Mouse (Mus musculus) hindbrain, embryonic 16.5 days (tissue): ENCODE data around the gene Fam198b. TPM values are rescaled to one million over a fixed set of nuclear protein-coding genes. Genes with fewer than 3 reads are reported as not detected.

Experiments used
- ATAC-seq: fragments of 200-750 bp; cut with Nextera tagmentation; 2 replicates; pipeline ENCODE4 v1.8.0; 2017; ENCODE audit warnings: moderate TSS enrichment, moderate library complexity
- H3K27ac ChIP-seq: fragments of 300-500 bp; sonication (generic); 2 replicates; pipeline ENCODE4 v1.5.1; 2014; ENCODE audit warnings: low read depth, mild to moderate bottlenecking, control low read depth, low read length, moderate library complexity
- H3K27me3 ChIP-seq: fragments of 300-500 bp; sonication (generic); replicated peaks from 2 replicates; pipeline ENCODE4 v1.6.1; 2014; ENCODE audit warnings: low read length; ENCODE audit not compliant: control insufficient read depth, insufficient read depth
- H3K36me3 ChIP-seq: fragments of 300-500 bp; sonication (generic); 2 replicates; pipeline ENCODE4 v1.6.1; 2014; ENCODE audit warnings: mild to moderate bottlenecking, low read length, moderate library complexity, mixed read lengths; ENCODE audit not compliant: control insufficient read depth, insufficient read depth
- H3K4me1 ChIP-seq: fragments of 300-500 bp; sonication (generic); 2 replicates; pipeline ENCODE4 v1.6.1; 2014; ENCODE audit warnings: low read depth, low read length; ENCODE audit not compliant: control insufficient read depth, insufficient read depth
- H3K4me2 ChIP-seq: fragments of 300-500 bp; sonication (generic); 2 replicates; pipeline ENCODE4 v1.6.1; 2014; ENCODE audit warnings: mild to moderate bottlenecking, low read length, control low read depth, moderate library complexity
- H3K4me3 ChIP-seq: fragments of 300-500 bp; sonication (generic); 2 replicates; pipeline ENCODE4 v1.5.1; 2014; ENCODE audit warnings: mild to moderate bottlenecking, low read length, control low read depth, moderate library complexity
- H3K9ac ChIP-seq: fragments of 300-500 bp; sonication (generic); 2 replicates; pipeline ENCODE4 v1.6.1; 2014; ENCODE audit warnings: low read depth, mild to moderate bottlenecking, control low read depth, low read length, moderate library complexity
- H3K9me3 ChIP-seq: fragments of 300-500 bp; sonication (generic); 2 replicates; pipeline ENCODE4 v1.6.1; 2014; ENCODE audit warnings: mild to moderate bottlenecking, low read length, moderate library complexity; ENCODE audit not compliant: control insufficient read depth
- WGBS: fragments of 180-500 bp; shearing (Covaris S2); extraction: QIAGEN DNeasy Blood & Tissue Kit; methylation state at CpG from one replicate; pipeline ENCODE4 v1.1.7; 2014; 5-methylcytosine and 5-hydroxymethylcytosine counted together
- polyA plus RNA-seq: library from polyadenylated mRNA; unstranded; fragments of >200 nt; fragmentation: Nextera tagmentation; extraction: Ambion mirVana; gene quantifications from 2 replicates; pipeline ENCODE4 v1.2.1, GENCODE M21; 2015

The Fam198b gene
- polyA plus RNA-seq, 1 experiment from 2014 or later: 2.7 TPM

DNA sequence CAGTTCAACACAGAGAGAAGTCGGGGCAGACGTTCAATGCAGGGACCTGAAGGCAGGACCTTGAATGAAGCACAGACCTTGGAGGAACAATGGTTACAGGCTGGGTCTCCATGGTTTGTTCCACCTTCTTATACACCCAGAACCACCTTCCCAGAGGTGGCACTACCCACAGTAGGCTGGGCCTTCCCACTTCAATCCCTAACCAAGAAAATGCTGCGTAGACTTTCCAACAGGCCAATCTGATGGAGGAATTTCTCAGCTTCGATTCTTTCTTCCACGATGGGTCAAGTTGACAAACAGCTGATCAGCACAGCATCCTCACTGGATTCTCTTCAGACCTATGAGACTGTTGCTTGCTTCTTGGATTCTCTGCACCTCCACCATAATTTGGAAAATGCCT is 8.9 kb upstream of the Fam198b start:
- no peaks in the 10 kb centered on the region for H3K36me3 ChIP-seq
- H3K27ac ChIP-seq: no peak overlapping the region
- H3K27me3 ChIP-seq: no peaks in the 10 kb centered on the region
- no peak overlapping the region for H3K4me3 ChIP-seq
- no peaks in the 10 kb centered on the region for H3K9me3 ChIP-seq
- H3K9ac ChIP-seq: no peak overlapping the region
- no peaks in the 10 kb centered on the region; the same call in 1 of the 2 replicates for H3K4me1 ChIP-seq
- 94% methylated on average over 5 of the region's 5 CpGs for WGBS
- no peak for ATAC-seq
- no peak overlapping the region for H3K4me2 ChIP-seq

DNA sequence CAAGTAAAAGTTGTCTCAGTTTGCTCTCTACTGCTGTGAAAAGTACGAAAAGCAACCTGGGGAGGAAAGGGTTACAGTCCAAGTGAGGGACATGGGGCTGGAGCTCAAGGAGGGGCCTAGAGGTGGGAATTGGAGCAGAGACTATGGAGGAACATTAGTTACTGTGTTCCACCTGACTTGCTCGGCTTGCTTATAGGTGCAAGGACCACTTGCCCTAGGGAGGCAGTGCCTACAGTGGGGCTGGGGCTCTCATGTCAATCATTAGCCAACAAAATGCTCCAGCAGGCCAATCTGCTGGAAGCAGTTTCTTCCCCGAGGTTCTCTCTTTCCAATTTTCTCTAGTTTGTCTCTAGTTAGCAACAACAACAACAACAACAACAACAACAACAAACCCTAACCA is 6.0 kb upstream of the Fam198b start:
- Histone ChIP-seq H3K36me3 (no peaks in the 10 kb centered on the region), H3K4me2 (no peak overlapping the region), H3K9ac (no peak overlapping the region), H3K4me3 (no peak overlapping the region), H3K4me1 (no peaks in the 10 kb centered on the region; the same call in 1 of the 2 replicates), H3K27ac (no peak overlapping the region), H3K9me3 (no peaks in the 10 kb centered on the region), H3K27me3 (no peaks in the 10 kb centered on the region)
- no peak for ATAC-seq
- WGBS: 65% methylated on average over 3 of the region's 3 CpGs

DNA sequence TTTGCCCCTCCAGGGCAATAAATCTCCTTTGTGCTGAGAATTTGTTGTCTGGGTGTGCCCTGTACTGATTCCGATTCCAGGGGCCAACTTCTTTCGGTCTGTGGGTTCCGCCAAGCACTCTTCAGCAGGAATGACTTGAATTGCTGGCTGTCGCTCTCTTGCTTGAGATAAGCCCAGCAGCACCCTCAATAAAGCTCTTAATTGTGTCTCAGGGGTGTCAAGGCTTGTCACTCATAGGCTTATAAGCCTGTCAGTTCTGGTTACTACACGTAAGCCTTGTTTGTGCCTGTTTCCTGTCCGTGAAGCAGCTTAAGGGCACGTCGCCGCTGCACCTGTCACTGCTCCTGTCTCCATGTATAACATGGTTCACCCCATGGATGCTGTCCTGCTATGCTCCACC is 5.1 kb upstream of the Fam198b start:
- 62% methylated on average over 9 of the region's 9 CpGs for WGBS
- no peak overlapping the region for H3K4me3 ChIP-seq
- no peaks in the 10 kb centered on the region for H3K9me3 ChIP-seq
- no peaks in the 10 kb centered on the region; the same call in 1 of the 2 replicates for H3K4me1 ChIP-seq
- no peak overlapping the region for H3K4me2 ChIP-seq
- no peak overlapping the region for H3K9ac ChIP-seq
- no peak overlapping the region for H3K27ac ChIP-seq
- no peaks in the 10 kb centered on the region for H3K27me3 ChIP-seq
- no peaks in the 10 kb centered on the region for H3K36me3 ChIP-seq
- ATAC-seq: no peak

DNA sequence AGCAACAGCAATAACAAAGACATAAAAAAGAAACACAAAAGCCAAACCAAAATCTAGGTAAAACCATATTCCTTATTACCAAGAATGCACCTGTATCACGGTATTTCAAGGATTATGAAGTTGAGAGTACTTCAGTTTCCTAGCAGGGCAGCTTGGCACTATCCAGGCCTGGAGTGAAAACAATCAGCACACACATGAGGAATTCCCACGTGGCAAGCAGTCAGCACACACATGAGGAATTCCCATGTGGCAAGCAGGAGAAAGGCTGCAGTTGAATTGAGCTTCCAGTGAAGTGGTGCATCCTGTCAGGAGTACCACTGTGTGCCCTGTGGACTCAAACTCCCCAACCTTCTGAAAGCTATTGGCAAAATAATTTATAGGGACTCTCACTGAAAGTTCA is 2.7 kb upstream of the Fam198b start:
- no peak overlapping the region for H3K4me3 ChIP-seq
- H3K9me3 ChIP-seq: no peaks in the 10 kb centered on the region
- H3K4me2 ChIP-seq: no peak overlapping the region
- no peaks in the 10 kb centered on the region for H3K36me3 ChIP-seq
- ATAC-seq: no peak
- no peak overlapping the region for H3K27ac ChIP-seq
- no peaks in the 10 kb centered on the region; the same call in 1 of the 2 replicates for H3K4me1 ChIP-seq
- no peak overlapping the region for H3K9ac ChIP-seq
- WGBS: 63% methylated on average over 2 of the region's 2 CpGs
- H3K27me3 ChIP-seq: peaks cover 4% of the 10 kb centered on the region; the same call in 1 of the 2 replicates

DNA sequence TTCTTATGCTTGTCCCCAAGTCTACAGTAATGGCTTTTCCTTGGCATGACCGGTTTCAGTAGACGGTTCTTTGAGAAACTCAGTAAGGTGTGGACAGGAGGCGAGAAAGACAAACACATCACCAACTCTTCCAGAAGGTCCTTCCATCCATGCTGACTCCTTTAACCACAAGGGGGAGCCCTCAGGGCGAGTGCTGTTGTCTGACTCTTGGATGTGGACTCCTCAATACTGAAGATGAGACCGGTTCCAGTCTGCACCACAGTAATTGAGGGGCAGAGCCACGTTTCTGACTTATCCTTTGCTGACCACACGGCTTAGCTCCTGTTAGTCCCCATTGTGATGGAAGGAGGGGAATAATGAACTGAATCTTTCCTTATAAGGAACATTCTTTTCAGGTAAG is 1.2 kb upstream of the Fam198b start:
- H3K4me3 ChIP-seq: no peak overlapping the region
- 51% methylated on average over 7 of the region's 7 CpGs for WGBS
- H3K27ac ChIP-seq: no peak overlapping the region
- H3K36me3 ChIP-seq: no peaks in the 10 kb centered on the region
- peaks cover 4% of the 10 kb centered on the region; the same call in 1 of the 2 replicates for H3K27me3 ChIP-seq
- H3K9me3 ChIP-seq: no peaks in the 10 kb centered on the region
- H3K9ac ChIP-seq: no peak overlapping the region
- H3K4me1 ChIP-seq: no peaks in the 10 kb centered on the region; the same call in 1 of the 2 replicates
- no peak for ATAC-seq
- H3K4me2 ChIP-seq: no peak overlapping the region

DNA sequence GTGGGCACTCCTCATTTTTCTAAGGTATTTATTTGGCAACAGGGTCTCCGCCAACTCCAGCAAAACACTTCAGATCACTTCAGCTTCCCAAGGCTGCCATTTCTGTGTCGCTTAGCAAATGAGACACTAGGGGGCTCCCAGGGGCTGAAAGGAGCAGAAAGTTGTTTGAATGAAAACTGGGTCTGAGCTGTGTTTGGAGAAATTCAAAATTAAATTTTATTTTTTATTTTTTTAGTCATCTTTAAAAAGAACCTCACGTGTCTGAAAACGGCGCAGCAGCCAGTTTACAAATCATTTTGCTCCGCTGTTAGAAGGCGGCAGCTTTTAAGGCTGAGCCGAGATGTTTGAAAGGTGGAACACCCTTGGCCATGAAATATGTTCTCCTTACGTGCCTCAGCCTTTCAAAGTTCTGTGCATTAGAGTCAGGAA is 442 bp downstream of the Fam198b start:
- no peak overlapping the region for H3K27ac ChIP-seq

DNA sequence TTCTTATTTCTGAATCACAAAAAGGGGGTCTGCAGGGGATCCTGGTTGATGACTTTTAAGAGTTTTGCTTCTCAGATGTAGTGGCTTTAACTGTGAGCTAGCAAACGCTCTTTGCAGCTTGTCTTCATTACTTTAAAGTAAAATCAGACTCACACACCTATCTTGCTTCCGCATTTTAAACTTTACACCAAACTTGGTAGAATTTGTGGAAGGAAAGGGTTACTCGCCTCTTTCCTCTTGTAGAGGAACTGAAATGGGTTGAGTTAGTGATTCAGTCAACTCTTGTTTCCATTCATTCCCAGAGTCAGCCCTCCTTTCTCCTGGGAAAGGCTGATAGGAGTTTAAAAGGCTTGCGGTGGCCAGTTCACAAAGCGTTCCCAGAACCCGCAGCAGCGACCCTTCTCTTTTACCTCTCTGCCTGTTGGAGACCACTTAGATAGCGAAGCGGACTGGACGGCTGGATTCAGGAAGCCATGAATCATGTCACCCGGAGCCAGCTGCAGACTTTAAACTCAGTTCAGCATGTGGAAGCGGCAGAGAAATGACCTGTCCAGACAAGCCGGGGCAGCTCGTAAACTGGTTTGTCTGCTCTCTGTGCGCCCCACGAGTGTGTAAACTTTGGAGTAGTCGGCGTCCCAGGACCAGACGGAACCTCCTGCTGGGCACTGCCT is 1.5 kb downstream of the Fam198b start:
- H3K4me1 ChIP-seq: no peaks in the 10 kb centered on the region; the same call in 1 of the 2 replicates
- H3K36me3 ChIP-seq: no peaks in the 10 kb centered on the region
- H3K9me3 ChIP-seq: no peaks in the 10 kb centered on the region
- WGBS: 49% methylated on average over 19 of the region's 19 CpGs
- H3K4me3 ChIP-seq: peak overlapping the region; percentile 26
- ATAC-seq: 0 out of 2 replicates have a peak, but pooled peaks have one; percentile 25
- H3K27ac ChIP-seq: no peak overlapping the region
- no peak overlapping the region for H3K9ac ChIP-seq
- H3K27me3 ChIP-seq: peaks cover 4% of the 10 kb centered on the region; the same call in 1 of the 2 replicates
- H3K4me2 ChIP-seq: peak overlapping the region; percentile 31

More for the DNA sequence above, 442 bp downstream of the Fam198b start:
- no peaks in the 10 kb centered on the region; the same call in 1 of the 2 replicates for H3K4me1 ChIP-seq
- H3K9ac ChIP-seq: no peak overlapping the region
- 34% methylated on average over 9 of the region's 9 CpGs for WGBS
- peak overlapping the region; percentile 40; the same call in 1 of the 2 replicates for H3K4me2 ChIP-seq
- H3K27me3 ChIP-seq: peaks cover 4% of the 10 kb centered on the region; the same call in 1 of the 2 replicates
- no peaks in the 10 kb centered on the region for H3K36me3 ChIP-seq
- ATAC-seq: 0 out of 2 replicates have a peak, but pooled peaks have one; percentile 28
- H3K9me3 ChIP-seq: no peaks in the 10 kb centered on the region
- no peak overlapping the region for H3K4me3 ChIP-seq

DNA sequence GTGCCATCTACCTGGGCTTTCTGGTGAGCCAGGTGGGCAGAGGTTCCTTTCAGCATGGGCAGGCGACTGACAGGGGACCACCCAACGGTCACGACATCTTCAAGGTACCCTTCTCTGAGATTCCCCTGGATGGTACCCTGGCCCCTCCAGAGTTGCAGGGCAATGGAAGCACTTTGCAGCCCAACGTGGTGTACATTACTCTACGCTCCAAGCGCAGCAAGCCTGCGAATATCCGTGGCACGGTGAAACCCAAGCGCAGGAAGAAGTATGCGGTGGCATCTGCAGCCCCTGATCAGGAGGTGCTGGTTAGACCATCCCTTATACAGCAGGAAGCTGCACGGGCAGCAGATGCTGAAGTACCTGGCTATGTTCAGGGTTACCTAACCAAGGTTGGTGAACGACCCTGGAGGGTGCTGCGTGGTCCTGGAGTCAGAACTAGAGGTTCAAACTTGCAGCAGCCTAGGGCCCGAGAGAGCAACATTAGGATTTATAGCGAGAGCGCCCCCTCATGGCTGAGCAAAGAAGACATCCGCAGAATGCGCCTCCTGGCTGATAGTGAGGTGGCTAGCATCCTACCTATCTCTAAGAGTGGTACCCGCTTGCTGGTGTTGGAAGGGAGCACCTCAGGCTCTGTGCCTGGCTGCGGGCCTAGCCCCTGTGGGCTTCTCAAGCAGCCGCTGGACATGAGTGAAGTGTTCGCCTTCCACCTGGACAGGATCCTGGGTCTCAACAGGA is 2.2 kb downstream of the Fam198b start:
- Histone ChIP-seq H3K4me1 (no peaks in the 10 kb centered on the region; the same call in 1 of the 2 replicates), H3K27ac (peak overlapping the region; percentile 48; the same call in 1 of the 2 replicates), H3K36me3 (no peaks in the 10 kb centered on the region), H3K4me2 (peak overlapping the region; percentile 31), H3K4me3 (peak overlapping the region; percentile 26), H3K9ac (no peak overlapping the region), H3K9me3 (no peaks in the 10 kb centered on the region), H3K27me3 (peaks cover 4% of the 10 kb centered on the region; the same call in 1 of the 2 replicates)
- ATAC-seq: peak; percentile 51
- 88% methylated on average over 23 of the region's 23 CpGs for WGBS
